Mouse (Mus musculus): ENCODE results near the gene Gm6525.

GRCm38 (mm10) chr3:84169393-84170005, 4.4 kb upstream of the Gm6525 start:
- TF ChIP-seq CTCF (conservative IDR thresholded peaks at IDR 0.05; ENCODE audit: insufficient read depth, insufficient read length, low read depth, low read length) (peak; percentile 39), POLR2A (IDR thresholded peaks at IDR 0.05; ENCODE audit: low read depth, low read length) (no peak)
